Mouse (Mus musculus) embryonic facial prominence, embryonic 14.5 days (tissue): ENCODE measurements around the gene Defb28. TPM values are rescaled to one million over a fixed set of nuclear protein-coding genes. Genes with fewer than 3 reads are reported as not detected.

Experiments
- polyA plus RNA-seq: library from polyadenylated mRNA; unstranded; fragments of >200 nt; fragmentation: Nextera tagmentation; extraction: Ambion mirVana; gene quantifications from 2 replicates; pipeline ENCODE4 v1.2.1, GENCODE M21; 2014

Gene Defb28
- polyA plus RNA-seq, 1 experiment from 2014 or later, result not detected

Other genes starting within 250 kb of the Defb28 start
- gene Tbc1d20, start 224.4 kb upstream of the Defb28 start, polyA plus RNA-seq, result 31.0 and 32.2 TPM in 2 replicates
- gene Rbck1, start 185.6 kb upstream of the Defb28 start, polyA plus RNA-seq, result 79.5 and 82.2 TPM in 2 replicates
- gene Trib3, start 174.2 kb upstream of the Defb28 start, polyA plus RNA-seq, result 3.0 and 3.3 TPM in 2 replicates
- 2.5 and 2.7 TPM in 2 replicates for gene Nrsn2, start 141.6 kb upstream of the Defb28 start, polyA plus RNA-seq
- 10.4 and 11.4 TPM in 2 replicates for gene Sox12, start 120.2 kb upstream of the Defb28 start, polyA plus RNA-seq
- gene Zcchc3, start 103.2 kb upstream of the Defb28 start, polyA plus RNA-seq, result 29.5 and 36.4 TPM in 2 replicates
- 0.87 and 5.1 TPM in 2 replicates for gene 6820408C15Rik, start 102.7 kb upstream of the Defb28 start, polyA plus RNA-seq
- not detected in 2 replicates for gene Defb23, start 53.6 kb upstream of the Defb28 start, polyA plus RNA-seq
- gene Defb20, start 41.2 kb upstream of the Defb28 start, polyA plus RNA-seq, result not detected in 2 replicates
- gene Defb22, start 28.1 kb upstream of the Defb28 start, polyA plus RNA-seq, result not detected in 2 replicates
- not detected in 2 replicates for gene Defb26, start 6.6 kb upstream of the Defb28 start, polyA plus RNA-seq
- gene Defb29, start 21.8 kb downstream of the Defb28 start, polyA plus RNA-seq, result not detected in 2 replicates
- gene Gm17416, start 51.1 kb downstream of the Defb28 start, polyA plus RNA-seq, result not detected in 2 replicates
- gene Defb21, start 54.5 kb downstream of the Defb28 start, polyA plus RNA-seq, result not detected in 2 replicates
- not detected in 2 replicates for gene Defb19, start 62.1 kb downstream of the Defb28 start, polyA plus RNA-seq
- gene Defb45, start 81.1 kb downstream of the Defb28 start, polyA plus RNA-seq, result not detected in 2 replicates
- not detected in 2 replicates for gene Defb36, start 86.1 kb downstream of the Defb28 start, polyA plus RNA-seq
- gene Defb25, start 104.8 kb downstream of the Defb28 start, polyA plus RNA-seq, result 2.3 and 2.7 TPM in 2 replicates
- gene Rem1, start 108.7 kb downstream of the Defb28 start, polyA plus RNA-seq, result 4.7 and 7.0 TPM in 2 replicates
- gene H13, start 151.2 kb downstream of the Defb28 start, polyA plus RNA-seq, result 122 and 134 TPM in 2 replicates
- gene Mcts2, start 168.8 kb downstream of the Defb28 start, polyA plus RNA-seq, result 26.7 and 30.2 TPM in 2 replicates
- 128 and 138 TPM in 2 replicates for gene Id1, start 218.0 kb downstream of the Defb28 start, polyA plus RNA-seq
- 19.1 and 27.0 TPM in 2 replicates for gene Cox4i2, start 235.9 kb downstream of the Defb28 start, polyA plus RNA-seq